Mouse (Mus musculus) T-helper 17 cell (primary cell): Measurements from ENCODE around the gene Hnf1b.

Source experiments
- in situ Hi-C, 2 experiments: fragments of 300-600 bp; cut with MboI, MseI; formaldehyde crosslinking; loops; 1 replicate in 1 of 2; 2 replicates in 1 of 2; pipeline ENCODE4 v1.15.1; 2025; ENCODE audit warnings: high pct_unique_total_duplicates in 2 of 2

The Hnf1b gene

GRCm38 (mm10) chr11:83893325-83893724, 43.5 kb downstream of the Hnf1b start:
- in situ Hi-C loops: no loop called here

- in situ Hi-C loops: no loop called here
Observed at GRCm38 (mm10) chr11:83896430-83897410, 46.9 kb downstream of the Hnf1b start.

- in situ Hi-C loops: no loop called here
Observed at GRCm38 (mm10) chr11:83897569-83897968, 47.7 kb downstream of the Hnf1b start.

GRCm38 (mm10) chr11:83902812-83903211, 52.9 kb downstream of the Hnf1b start:
- in situ Hi-C loops: no loop called here

- in situ Hi-C loops: no loop called here
Observed at GRCm38 (mm10) chr11:83905756-83906155, 55.9 kb downstream of the Hnf1b start.

- in situ Hi-C loops: no loop called here
Observed at GRCm38 (mm10) chr11:83908376-83908775, 58.5 kb downstream of the Hnf1b start.

- in situ Hi-C loops: no loop called here
Observed at GRCm38 (mm10) chr11:83913824-83914311, 64.0 kb downstream of the Hnf1b start.

GRCm38 (mm10) chr11:83914501-83914900, 64.6 kb downstream of the Hnf1b start:
- in situ Hi-C loops: no loop called here

GRCm38 (mm10) chr11:83922600-83922999, 72.7 kb downstream of the Hnf1b start:
- in situ Hi-C loops: no loop called here

GRCm38 (mm10) chr11:83927097-83927496, 77.2 kb downstream of the Hnf1b start:
- in situ Hi-C loops: no loop called here

- in situ Hi-C loops: loop anchor here in 1 of 2 experiments (5.0 kb wide), 1 partner anchor 130 kb away; no protein-coding TSS in a partner anchor
Observed at GRCm38 (mm10) chr11:83932506-83933106, 82.7 kb downstream of the Hnf1b start.

- in situ Hi-C loops: loop anchor here in 1 of 2 experiments (5.0 kb wide), 1 partner anchor 131 kb away; no protein-coding TSS in a partner anchor
Observed at GRCm38 (mm10) chr11:83933376-83933775, 83.5 kb downstream of the Hnf1b start.

- in situ Hi-C loops: loop anchor here in 1 of 2 experiments (5.0 kb wide), 1 partner anchor 134 kb away; no protein-coding TSS in a partner anchor
Observed at GRCm38 (mm10) chr11:83935986-83936665, 86.3 kb downstream of the Hnf1b start.

GRCm38 (mm10) chr11:83938556-83938955, 88.7 kb downstream of the Hnf1b start:
- in situ Hi-C loops: loop anchor here in 1 of 2 experiments (5.0 kb wide), 1 partner anchor 136 kb away; no protein-coding TSS in a partner anchor

GRCm38 (mm10) chr11:83941950-83942840, 92.3 kb downstream of the Hnf1b start, which contains the start of gene Ddx52:
Gene Ddx52 (plus strand): TSS chr11:83942062.
- in situ Hi-C loops: no loop called here
